Mouse (Mus musculus): Measurements from ENCODE around the gene 4933428G20Rik. TPM values are rescaled to one million over a fixed set of nuclear protein-coding genes. Genes with fewer than 3 reads are reported as not detected.
A peak's percentile ranks its signal among the peaks of the same experiment; 100 is the strongest.

4933428G20Rik gene
- polyA plus RNA-seq, 1 experiment from 2014 or later: 0.10 TPM

GRCm38 (mm10) chr11:97485661-97486060 lies 14.5 kb downstream of the 4933428G20Rik start:
- Histone ChIP-seq H3K4me1 (replicated peaks; ENCODE audit: control insufficient read depth, insufficient read depth, low read length) (no peaks in the 10 kb centered on the region), H3K9ac (ENCODE audit: low read depth, low read length) (no peak overlapping the region), H3K27ac (ENCODE audit: low read depth, low read length) (no peak overlapping the region), H3K9me3 (ENCODE audit: control insufficient read depth) (no peaks in the 10 kb centered on the region), H3K4me2 (replicated peaks; ENCODE audit: low read depth) (no peak overlapping the region), H3K4me3 (ENCODE audit: low read depth, low read length) (no peak overlapping the region), H3K27me3 (replicated peaks; ENCODE audit: control insufficient read depth, insufficient read depth, low read length) (no peaks in the 10 kb centered on the region), H3K36me3 (ENCODE audit: control insufficient read depth, insufficient read depth) (peaks cover 34% of the 10 kb centered on the region; the same call in 1 of the 2 replicates)
- no peak for ATAC-seq
- 75% methylated on average over 8 of the region's 8 CpGs for WGBS
- no peak for TF ChIP-seq CTCF (IDR thresholded peaks at IDR 0.05; ENCODE audit: low read depth)

GRCm38 (mm10) chr11:97479824-97480223 lies 20.3 kb downstream of the 4933428G20Rik start:
- no peak overlapping the region for H3K9ac ChIP-seq (ENCODE audit: low read depth, low read length)
- H3K4me3 ChIP-seq (ENCODE audit: low read depth, low read length): no peak overlapping the region
- H3K27ac ChIP-seq (ENCODE audit: low read depth, low read length): no peak overlapping the region
- peaks cover 38% of the 10 kb centered on the region for H3K36me3 ChIP-seq (ENCODE audit: control insufficient read depth, insufficient read depth)
- 73% methylated on average over 8 of the region's 8 CpGs for WGBS
- no peaks in the 10 kb centered on the region for H3K9me3 ChIP-seq (ENCODE audit: control insufficient read depth)
- H3K27me3 ChIP-seq (replicated peaks; ENCODE audit: control insufficient read depth, insufficient read depth, low read length): no peaks in the 10 kb centered on the region
- no peak for ATAC-seq
- TF ChIP-seq CTCF (IDR thresholded peaks at IDR 0.05; ENCODE audit: low read depth): no peak
- no peak overlapping the region for H3K4me2 ChIP-seq (replicated peaks; ENCODE audit: low read depth)
- no peaks in the 10 kb centered on the region for H3K4me1 ChIP-seq (replicated peaks; ENCODE audit: control insufficient read depth, insufficient read depth, low read length)

- Histone ChIP-seq H3K27me3 (replicated peaks; ENCODE audit: control insufficient read depth, insufficient read depth, low read length) (no peaks in the 10 kb centered on the region), H3K27ac (ENCODE audit: low read depth, low read length) (no peak overlapping the region), H3K4me1 (replicated peaks; ENCODE audit: control insufficient read depth, insufficient read depth, low read length) (no peaks in the 10 kb centered on the region), H3K36me3 (ENCODE audit: control insufficient read depth, insufficient read depth) (peaks cover 40% of the 10 kb centered on the region), H3K9me3 (ENCODE audit: control insufficient read depth) (no peaks in the 10 kb centered on the region), H3K9ac (ENCODE audit: low read depth, low read length) (no peak overlapping the region), H3K4me3 (ENCODE audit: low read depth, low read length) (no peak overlapping the region), H3K4me2 (replicated peaks; ENCODE audit: low read depth) (no peak overlapping the region)
- no peak for ATAC-seq
- no peak for TF ChIP-seq CTCF (IDR thresholded peaks at IDR 0.05; ENCODE audit: low read depth)
- WGBS: 79% methylated on average over 10 of the region's 10 CpGs
These were observed 21.1 kb downstream of the 4933428G20Rik start for GRCm38 (mm10) chr11:97479085-97479484.

DNA sequence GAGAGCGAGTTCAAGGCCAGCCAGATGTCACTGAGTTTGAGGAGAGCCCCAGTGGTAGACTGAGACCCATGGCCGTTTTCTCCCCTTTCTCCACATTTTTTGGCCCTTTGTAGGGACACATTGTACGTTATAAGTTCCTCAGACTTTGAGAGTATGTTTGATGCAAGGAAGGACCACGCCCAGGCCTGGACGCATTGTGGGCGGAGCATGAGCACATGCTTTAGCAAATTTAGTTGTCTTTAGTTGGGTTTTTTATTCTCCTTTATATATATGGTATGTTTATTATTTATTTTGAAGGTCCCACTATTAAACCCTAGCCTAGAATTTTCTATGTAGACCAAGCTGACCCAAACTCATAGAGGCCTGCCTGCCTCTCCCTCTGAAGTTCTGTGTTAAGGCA lies 21.8 kb downstream of the 4933428G20Rik start:
- 82% methylated on average over 6 of the region's 6 CpGs for WGBS

GRCm38 (mm10) chr11:97477431-97477830 lies 22.7 kb downstream of the 4933428G20Rik start:
- peaks cover 38% of the 10 kb centered on the region for H3K36me3 ChIP-seq (ENCODE audit: control insufficient read depth, insufficient read depth)
- H3K27me3 ChIP-seq (replicated peaks; ENCODE audit: control insufficient read depth, insufficient read depth, low read length): no peaks in the 10 kb centered on the region
- WGBS: 79% methylated on average over 7 of the region's 7 CpGs
- H3K4me2 ChIP-seq (replicated peaks; ENCODE audit: low read depth): no peak overlapping the region
- H3K27ac ChIP-seq (ENCODE audit: low read depth, low read length): no peak overlapping the region
- no peak for ATAC-seq
- H3K4me1 ChIP-seq (replicated peaks; ENCODE audit: control insufficient read depth, insufficient read depth, low read length): no peaks in the 10 kb centered on the region
- H3K9ac ChIP-seq (ENCODE audit: low read depth, low read length): no peak overlapping the region
- no peaks in the 10 kb centered on the region for H3K9me3 ChIP-seq (ENCODE audit: control insufficient read depth)
- no peak for TF ChIP-seq CTCF (IDR thresholded peaks at IDR 0.05; ENCODE audit: low read depth)
- no peak overlapping the region for H3K4me3 ChIP-seq (ENCODE audit: low read depth, low read length)

More for the DNA sequence above, 21.8 kb downstream of the 4933428G20Rik start:
- no peak for TF ChIP-seq CTCF (IDR thresholded peaks at IDR 0.05; ENCODE audit: low read depth)
- no peaks in the 10 kb centered on the region for H3K4me1 ChIP-seq (replicated peaks; ENCODE audit: control insufficient read depth, insufficient read depth, low read length)
- H3K4me2 ChIP-seq (replicated peaks; ENCODE audit: low read depth): no peak overlapping the region
- no peak overlapping the region for H3K4me3 ChIP-seq (ENCODE audit: low read depth, low read length)
- H3K9me3 ChIP-seq (ENCODE audit: control insufficient read depth): no peaks in the 10 kb centered on the region
- H3K27me3 ChIP-seq (replicated peaks; ENCODE audit: control insufficient read depth, insufficient read depth, low read length): no peaks in the 10 kb centered on the region
- no peak overlapping the region for H3K9ac ChIP-seq (ENCODE audit: low read depth, low read length)
- H3K36me3 ChIP-seq (ENCODE audit: control insufficient read depth, insufficient read depth): peaks cover 41% of the 10 kb centered on the region
- no peak overlapping the region for H3K27ac ChIP-seq (ENCODE audit: low read depth, low read length)
- ATAC-seq: no peak

DNA sequence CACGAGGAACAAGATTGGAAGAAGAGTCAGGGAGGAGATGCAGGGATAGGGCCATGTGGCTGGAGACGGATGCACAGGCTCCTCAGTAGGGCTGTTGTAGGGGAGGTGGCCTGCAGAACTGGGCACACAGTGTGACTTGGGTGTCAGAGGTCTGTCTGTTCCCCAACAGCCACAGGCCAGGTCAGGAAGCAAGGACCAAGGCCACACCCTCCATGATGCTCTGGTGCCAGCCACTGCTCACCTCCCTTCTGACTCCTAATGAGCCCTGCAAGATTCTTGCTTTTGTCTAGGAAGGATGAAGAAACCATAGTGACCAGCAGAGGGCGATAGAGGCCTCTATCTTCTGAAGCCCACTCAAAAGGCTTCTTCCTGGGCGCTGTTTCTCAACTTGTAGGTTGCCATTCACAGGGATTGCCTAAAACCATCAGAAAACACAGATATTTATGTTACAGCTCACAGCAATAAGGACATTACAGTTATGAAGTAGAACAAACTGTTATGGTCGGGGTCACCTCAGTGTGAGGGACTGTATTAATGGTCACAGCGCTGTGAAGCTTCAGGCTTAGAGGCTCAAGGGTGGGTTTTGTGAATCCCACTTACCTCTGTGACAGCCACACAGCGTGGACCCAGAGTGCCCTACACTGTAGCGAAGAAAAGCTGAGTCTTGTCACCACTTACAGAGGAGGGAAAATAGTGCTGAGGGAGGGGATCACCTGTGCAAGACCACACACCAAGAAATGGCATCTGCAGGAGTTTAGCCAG lies 23.6 kb downstream of the 4933428G20Rik start:
- Histone ChIP-seq H3K9ac (ENCODE audit: low read depth, low read length) (no peak overlapping the region), H3K4me3 (ENCODE audit: low read depth, low read length) (no peak overlapping the region), H3K4me2 (replicated peaks; ENCODE audit: low read depth) (no peak overlapping the region), H3K36me3 (ENCODE audit: control insufficient read depth, insufficient read depth) (peaks cover 43% of the 10 kb centered on the region), H3K27me3 (replicated peaks; ENCODE audit: control insufficient read depth, insufficient read depth, low read length) (no peaks in the 10 kb centered on the region), H3K4me1 (replicated peaks; ENCODE audit: control insufficient read depth, insufficient read depth, low read length) (no peaks in the 10 kb centered on the region), H3K27ac (ENCODE audit: low read depth, low read length) (no peak overlapping the region), H3K9me3 (ENCODE audit: control insufficient read depth) (no peaks in the 10 kb centered on the region)
- WGBS: 67% methylated on average over 8 of the region's 8 CpGs
- 0 out of 2 replicates have a peak, but pooled peaks have one; percentile 27 for ATAC-seq
- peak; percentile 88 for TF ChIP-seq CTCF (IDR thresholded peaks at IDR 0.05; ENCODE audit: low read depth)

All from intestine, postnatal 0 days (tissue).